Mouse (Mus musculus): Measurements from ENCODE around the gene Tmprss3.

DNA sequence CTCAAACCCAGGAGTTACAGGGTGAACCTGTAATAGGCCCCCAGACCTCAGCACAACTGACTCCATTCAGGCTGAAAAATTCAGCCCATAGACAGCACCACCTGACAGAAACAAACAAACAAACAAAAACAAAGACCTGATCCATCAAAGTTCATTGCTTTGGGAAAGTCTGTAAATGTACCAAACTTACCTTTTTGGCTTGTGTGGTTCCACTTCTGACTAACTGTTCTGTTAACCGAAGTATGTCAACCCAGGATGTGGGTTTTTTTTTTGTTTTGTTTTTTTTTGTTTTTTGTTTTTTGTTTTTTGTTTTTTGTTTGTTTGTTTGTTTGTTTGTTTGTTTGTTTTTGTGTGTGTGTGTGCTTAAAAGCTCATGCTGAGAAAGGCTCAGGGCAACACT lies 62.0 kb downstream of the Tmprss3 start:
- no peak for TF ChIP-seq CTCF (IDR thresholded peaks at IDR 0.05; ENCODE audit: low read depth)
- no peak for TF ChIP-seq EP300 (IDR thresholded peaks at IDR 0.05; ENCODE audit: low read depth)

Measured in liver, postnatal 0 days (tissue).